Mouse (Mus musculus) left cerebral cortex, postnatal 14 days (tissue): ENCODE data around the gene Pycard. TPM values are rescaled to one million over a fixed set of nuclear protein-coding genes. Genes with fewer than 3 reads are reported as not detected.
"Not testable (repeated sequence)": the region's sequence is repeated elsewhere in the genome, so short reads cannot be mapped to it uniquely, and the experiment has no call there.

Source experiments
- DNase-seq, 2 experiments: peaks; one replicate each; pipeline ENCODE4 v3.0.0; 2021 to 2022; ENCODE audit warnings: low spot score in 2 of 2, mixed read lengths in 1 of 2
- intact Hi-C: fragments of 180-260 bp; cut with DNase I; formaldehyde crosslinking; loops from one replicate; pipeline ENCODE4 v1.15.1; 2025
- total RNA-seq, 2 experiments: library from RNA; stranded (reverse); gene quantifications; 2 replicates each; pipeline ENCODE4 v1.2.3; 2021

The Pycard gene
- total RNA-seq, 2 experiments from 2014 or later: 2.2 to 3.7 TPM

DNA sequence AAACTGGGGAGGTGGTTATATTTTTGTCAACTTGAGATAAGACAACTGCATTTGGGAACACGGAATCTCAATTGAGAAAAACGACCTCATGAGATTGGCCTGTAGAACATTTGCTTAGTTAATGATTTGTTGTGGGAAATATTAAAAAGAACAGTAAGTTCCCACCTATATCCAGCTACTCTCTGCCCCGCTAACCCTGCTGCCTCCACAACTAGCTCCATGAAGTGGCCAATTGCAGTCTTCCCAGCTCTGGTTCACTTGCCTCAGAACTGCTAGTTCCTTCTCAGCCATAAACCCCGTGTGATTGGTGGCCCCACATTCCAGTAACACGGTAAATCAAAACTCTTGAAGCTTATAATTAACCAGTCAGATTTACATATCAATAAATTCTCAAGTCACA, 34.3 kb downstream of the Pycard start:
- intact Hi-C loops: no loop called here

DNA sequence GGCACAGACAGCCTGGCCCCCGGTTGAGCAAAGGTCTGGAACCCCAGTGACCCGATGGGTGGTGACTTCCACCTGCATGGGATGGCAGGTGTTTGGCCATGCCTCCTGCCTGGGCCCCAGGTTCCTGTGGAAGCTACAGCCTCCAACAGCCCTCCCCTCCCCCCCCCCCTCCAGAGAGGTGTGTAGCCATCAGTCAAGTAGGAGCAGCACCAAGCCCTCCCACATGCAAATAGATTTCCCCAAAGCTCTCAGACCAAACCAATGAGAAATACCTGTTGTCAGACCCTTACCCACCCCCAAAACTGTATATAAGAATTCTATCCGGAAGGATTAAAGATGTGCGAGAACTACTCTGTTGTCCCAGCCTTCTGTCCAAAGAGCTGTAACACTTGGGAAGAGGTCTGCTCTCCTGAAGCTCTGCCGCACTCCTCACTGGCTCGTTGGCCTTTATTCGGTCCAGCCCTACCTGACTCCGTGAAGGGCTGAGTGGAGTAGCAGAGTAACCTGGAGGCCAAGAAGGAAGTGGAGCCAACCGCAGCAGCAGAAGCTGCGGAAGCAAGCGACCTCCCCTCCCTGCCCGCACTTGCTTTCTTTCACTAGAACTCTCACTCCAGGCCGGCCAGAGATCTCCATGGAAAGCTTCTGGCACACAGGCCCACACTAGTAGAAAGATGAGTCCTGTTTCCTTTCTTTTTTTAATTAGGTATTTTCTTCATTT, 40.6 kb downstream of the Pycard start:
- intact Hi-C loops: no loop called here
- no peak for DNase-seq

More for the DNA sequence above, 34.3 kb downstream of the Pycard start:
- DNase-seq: no peak

DNA sequence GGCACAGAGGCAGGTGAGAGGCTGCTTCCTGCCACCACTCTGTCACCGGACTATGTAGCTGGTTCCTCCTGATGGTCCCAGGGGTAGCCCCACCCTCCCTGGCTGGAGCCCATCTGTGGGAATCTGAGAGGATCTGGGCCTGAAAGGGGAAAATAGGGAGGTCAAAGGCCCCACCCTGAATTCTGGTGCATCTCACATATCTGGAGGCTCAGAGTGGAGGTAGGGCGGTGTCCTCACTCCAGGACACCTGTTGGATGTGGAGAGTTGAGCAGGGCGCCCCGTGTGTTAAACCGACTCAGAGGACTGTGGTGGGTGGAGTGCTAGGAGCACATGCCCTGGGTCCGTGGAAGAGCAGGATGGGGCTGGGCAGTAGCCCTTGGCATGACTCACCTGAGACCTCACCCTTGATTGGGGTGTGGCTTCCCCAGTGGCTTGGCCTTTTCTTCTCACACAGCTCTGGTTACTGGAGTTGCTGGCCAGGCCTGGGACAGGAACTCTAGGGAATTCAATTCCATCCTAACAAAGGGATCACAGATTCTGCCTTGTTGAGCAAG, 47.1 kb downstream of the Pycard start, which contains the start of gene Prss36:
Gene Prss36, minus strand, starts transcription at position 256 of the 554 bp plus-strand sequence.
- no peak for DNase-seq
- intact Hi-C loops: no loop called here

DNA sequence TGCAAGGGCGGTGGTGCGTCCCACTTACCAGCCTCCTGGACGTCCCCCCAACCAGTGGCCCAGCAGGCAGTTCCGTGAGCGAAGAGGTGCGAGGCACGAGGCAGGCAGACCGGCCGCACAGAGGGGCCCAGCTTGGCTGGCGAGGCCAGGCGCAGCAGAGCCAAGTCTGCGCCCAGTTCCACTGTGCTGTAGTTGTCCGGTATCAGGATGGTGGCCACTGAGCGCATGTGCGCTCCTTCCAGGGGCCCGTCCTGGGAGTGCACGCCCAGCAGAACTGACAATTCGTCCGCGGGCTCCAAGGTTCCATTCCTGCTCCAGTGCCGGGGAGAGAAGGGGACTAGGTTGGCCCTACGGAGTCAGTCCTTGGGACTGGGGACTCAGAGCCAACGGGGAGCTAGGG, 49.1 kb downstream of the Pycard start:
- DNase-seq: no peak
- intact Hi-C loops: no loop called here

DNA sequence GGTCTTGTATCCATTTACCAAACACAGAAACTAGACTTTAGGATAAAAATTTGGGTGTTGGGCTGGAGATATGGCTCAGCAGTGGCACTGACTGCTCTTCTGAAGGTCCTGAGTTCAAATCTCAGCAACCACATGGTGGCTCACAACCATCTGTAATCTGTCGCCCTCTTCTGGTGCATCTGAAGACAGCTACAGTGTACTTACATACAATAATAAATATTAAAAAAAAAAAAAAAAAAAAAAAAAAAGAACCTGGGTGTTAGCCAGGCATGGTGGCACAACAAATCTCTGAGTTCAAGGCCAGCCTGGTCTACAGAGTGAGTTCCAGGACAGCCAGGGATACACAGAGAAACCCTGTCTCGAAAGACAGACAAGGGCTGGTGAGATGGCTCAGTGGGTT, 51.6 kb downstream of the Pycard start:
- DNase-seq: not testable (repeated sequence)

More for the DNA sequence above, 51.6 kb downstream of the Pycard start:
- intact Hi-C loops: not testable (repeated sequence)

Other genes starting within 250 kb of the Pycard start
- gene Fbxl19, start 249.3 kb downstream of the Pycard start, total RNA-seq: 10 to 100 TPM; 89.1 to 89.8 TPM
- 10 to 100 TPM; 19.8 to 22.5 TPM for gene Orai3, start 224.1 kb downstream of the Pycard start, total RNA-seq
- gene Setd1a, start 217.2 kb downstream of the Pycard start, total RNA-seq: 10 to 100 TPM; 43.3 to 44.9 TPM
- gene Gm49388, start 208.3 kb downstream of the Pycard start, total RNA-seq: 1 to 10 TPM; 1.7 TPM
- gene Hsd3b7, start 193.3 kb downstream of the Pycard start, total RNA-seq: 1 to 10 TPM; 4.8 to 6.0 TPM
- gene Stx4a, start 169.6 kb downstream of the Pycard start, total RNA-seq: 10 to 100 TPM; 50.3 to 55.3 TPM
- gene Stx1b, start 169.3 kb downstream of the Pycard start, total RNA-seq: 100 to 1,000 TPM; 401 to 404 TPM
- 10 to 100 TPM; 25.0 to 25.6 TPM for gene Zfp646, start 117.6 kb downstream of the Pycard start, total RNA-seq
- 10 to 100 TPM; 22.0 to 22.6 TPM for gene Zfp668, start 117.0 kb downstream of the Pycard start, total RNA-seq
- gene Prss53, start 102.9 kb downstream of the Pycard start, total RNA-seq: 1 to 10 TPM; 1.3 TPM
- not detected for gene Gm21974, start 98.4 kb downstream of the Pycard start, total RNA-seq
- 10 to 100 TPM; 21.9 to 25.5 TPM for gene Vkorc1, start 98.2 kb downstream of the Pycard start, total RNA-seq
- 10 to 100 TPM; 36.8 to 45.1 TPM for gene Bckdk, start 89.8 kb downstream of the Pycard start, total RNA-seq
- gene Kat8, start 81.4 kb downstream of the Pycard start, total RNA-seq: 10 to 100 TPM; 26.0 to 30.0 TPM
- gene Prss8, start 63.8 kb downstream of the Pycard start, total RNA-seq: under 1 TPM in 1 of 2 experiments, not detected in 1; 0.89 TPM
- 10 to 100 TPM in 1 of 2 experiments, 1 to 10 TPM in 1; 9.8 to 10.3 TPM for gene Prss36, start 47.1 kb downstream of the Pycard start, total RNA-seq
- 100 to 1,000 TPM; 313 to 324 TPM for gene Fus, start 26.4 kb downstream of the Pycard start, total RNA-seq
- under 1 TPM; 0.64 to 0.97 TPM for gene Trim72, start 10.1 kb upstream of the Pycard start, total RNA-seq
- gene Itgam, start 68.8 kb upstream of the Pycard start, total RNA-seq: 10 to 100 TPM; 10.9 to 11.6 TPM
- gene Gm49368, start 68.8 kb upstream of the Pycard start, total RNA-seq: under 1 TPM in 1 of 2 experiments, not detected in 1; 0.08 TPM
- gene Itgax, start 135.7 kb upstream of the Pycard start, total RNA-seq: under 1 TPM in 1 of 2 experiments, not detected in 1; 0.23 TPM
- not detected for gene Itgad, start 160.5 kb upstream of the Pycard start, total RNA-seq
- gene Cox6a2, start 212.5 kb upstream of the Pycard start, total RNA-seq: 10 to 100 TPM; 13.5 to 17.3 TPM
- gene Armc5, start 243.5 kb upstream of the Pycard start, total RNA-seq: 10 to 100 TPM in 1 of 2 experiments, 1 to 10 TPM in 1; 9.7 to 11.4 TPM
- gene 9130023H24Rik, start 244.2 kb upstream of the Pycard start, total RNA-seq: 1 to 10 TPM; 3.6 to 4.0 TPM